Mouse (Mus musculus) limb, embryonic 11.5 days (tissue): ENCODE results near the gene Rhox2c. TPM values are rescaled to one million over a fixed set of nuclear protein-coding genes. Genes with fewer than 3 reads are reported as not detected.
"Not testable (repeated sequence)": the region's sequence is repeated elsewhere in the genome, so short reads cannot be mapped to it uniquely, and the experiment has no call there.

Experiments used
- ATAC-seq: fragments of 200-750 bp; cut with Nextera tagmentation; 2 replicates; pipeline ENCODE4 v1.8.0; 2017; ENCODE audit warnings: low read depth; ENCODE audit not compliant: insufficient number of reproducible peaks, low FRiP score, low TSS enrichment
- DNase-seq: peaks from one replicate; pipeline ENCODE4 v3.0.0-alpha.2; 2015; ENCODE audit warnings: low spot score
- H3K27ac ChIP-seq: fragments of 300-500 bp; sonication (generic); replicated peaks from 2 replicates; pipeline ENCODE4 v1.5.1; 2014; ENCODE audit warnings: low read depth, mild to moderate bottlenecking, low read length
- H3K27me3 ChIP-seq: fragments of 300-500 bp; sonication (generic); 2 replicates; pipeline ENCODE4 v1.6.1; 2014; ENCODE audit warnings: mild to moderate bottlenecking, low read length, mixed read lengths; ENCODE audit not compliant: control insufficient read depth, insufficient read depth
- H3K36me3 ChIP-seq: fragments of 300-500 bp; sonication (generic); 2 replicates; pipeline ENCODE4 v1.6.1; 2014; ENCODE audit warnings: mild to moderate bottlenecking, low read length, moderate library complexity, mixed read lengths; ENCODE audit not compliant: control insufficient read depth, insufficient read depth
- H3K4me1 ChIP-seq: fragments of 300-500 bp; sonication (generic); 2 replicates; pipeline ENCODE4 v1.6.1; 2014; ENCODE audit warnings: low read length, mixed read lengths; ENCODE audit not compliant: control insufficient read depth, insufficient read depth
- H3K4me2 ChIP-seq: fragments of 300-500 bp; sonication (generic); 2 replicates; pipeline ENCODE4 v1.6.1; 2014; ENCODE audit warnings: low read depth, mild to moderate bottlenecking, moderate library complexity; ENCODE audit not compliant: severe bottlenecking
- H3K4me3 ChIP-seq: fragments of 300-500 bp; sonication (generic); 2 replicates; pipeline ENCODE4 v1.5.1; 2014; ENCODE audit warnings: low read depth, low read length
- H3K9ac ChIP-seq: fragments of 300-500 bp; sonication (generic); 2 replicates; pipeline ENCODE4 v1.6.1; 2014; ENCODE audit warnings: mild to moderate bottlenecking, low read length
- H3K9me3 ChIP-seq: fragments of 300-500 bp; sonication (generic); 2 replicates; pipeline ENCODE4 v1.6.1; 2016; ENCODE audit warnings: low read length; ENCODE audit not compliant: control insufficient read depth
- WGBS: fragments of 180-500 bp; shearing (Covaris S2); extraction: QIAGEN DNeasy Blood & Tissue Kit; methylation state at CpG from one replicate; pipeline ENCODE4 v1.1.7; 2014; 5-methylcytosine and 5-hydroxymethylcytosine counted together
- polyA plus RNA-seq: library from polyadenylated mRNA; unstranded; fragments of >200 nt; fragmentation: Nextera tagmentation; extraction: Ambion mirVana; gene quantifications from 2 replicates; pipeline ENCODE4 v1.2.1, GENCODE M21; 2014

Rhox2c gene
- not detected in 2 replicates for polyA plus RNA-seq

DNA sequence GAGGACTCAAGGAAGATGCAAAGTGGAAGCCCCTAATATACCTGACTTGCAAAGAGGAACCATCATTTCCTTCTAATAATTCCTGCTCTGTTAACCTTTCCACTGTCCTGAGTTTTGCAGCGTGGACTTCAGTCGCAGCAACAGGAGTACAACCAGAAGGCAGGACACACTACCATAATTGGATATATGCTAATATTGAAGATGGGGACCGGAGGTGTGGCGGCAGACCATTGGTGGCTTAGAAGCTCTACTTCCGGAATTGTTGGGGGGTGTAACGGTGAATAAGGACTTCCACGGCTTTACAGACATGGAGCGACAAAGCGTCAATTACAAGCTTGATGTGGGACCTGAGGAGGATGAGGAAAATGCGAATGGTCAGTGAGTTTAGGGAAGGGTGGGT, at the start of gene Rhox2c:
Gene Rhox2c, plus strand, starts transcription at position 301 of the 400 bp plus-strand sequence.
- not testable (repeated sequence) for DNase-seq, H3K27ac ChIP-seq, ATAC-seq, H3K9me3 ChIP-seq, H3K4me1 ChIP-seq, H3K4me3 ChIP-seq, H3K4me2 ChIP-seq, H3K9ac ChIP-seq, H3K36me3 ChIP-seq, H3K27me3 ChIP-seq
- WGBS = 97% methylated on average over 7 of the region's 10 CpGs

DNA sequence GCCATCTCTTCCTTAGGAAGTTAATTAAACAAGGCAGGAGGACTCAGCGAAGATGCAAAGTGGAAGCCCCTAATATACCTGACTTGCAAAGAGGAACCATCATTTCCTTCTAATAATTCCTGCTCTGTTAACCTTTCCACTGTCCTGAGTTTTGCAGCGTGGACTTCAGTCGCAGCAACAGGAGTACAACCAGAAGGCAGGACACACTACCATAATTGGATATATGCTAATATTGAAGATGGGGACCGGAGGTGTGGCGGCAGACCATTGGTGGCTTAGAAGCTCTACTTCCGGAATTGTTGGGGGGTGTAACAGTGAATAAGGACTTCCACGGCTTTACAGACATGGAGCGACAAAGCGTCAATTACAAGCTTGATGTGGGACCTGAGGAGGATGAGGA, 41.7 kb upstream of the Rhox2c start, which contains the start of gene Rhox2b:
Gene Rhox2b, plus strand, starts transcription at position 301 of the 400 bp plus-strand sequence.
- H3K4me3 ChIP-seq, DNase-seq, H3K4me2 ChIP-seq, H3K9me3 ChIP-seq, H3K27ac ChIP-seq, H3K9ac ChIP-seq, ATAC-seq, H3K27me3 ChIP-seq, H3K36me3 ChIP-seq, H3K4me1 ChIP-seq: not testable (repeated sequence)
- WGBS = no CpG with 5 or more reads among the region's 9 CpGs

- H3K27ac ChIP-seq, DNase-seq: not testable (repeated sequence)
- 90% methylated on average over 14 of the region's 15 CpGs for whole genome bisulfite sequencing
Observed at GRCm38 (mm10) chrX:37432194-37432593, 21.3 kb upstream of the Rhox2c start, which contains the start of gene Rhox4b. TSS of gene Rhox4b (plus strand) at chrX:37432494.

GRCm38 (mm10) chrX:37458285-37458684, 4.8 kb downstream of the Rhox2c start, which contains the start of gene Rhox3c:
TSS of gene Rhox3c (plus strand) at chrX:37458585.
- not testable (repeated sequence) for H3K4me2 ChIP-seq, ATAC-seq, H3K36me3 ChIP-seq, H3K27ac ChIP-seq, DNase-seq, H3K27me3 ChIP-seq, H3K4me1 ChIP-seq, H3K4me3 ChIP-seq, H3K9me3 ChIP-seq, H3K9ac ChIP-seq
- 88% methylated on average over 3 of the region's 4 CpGs for WGBS

More at GRCm38 (mm10) chrX:37432194-37432593, 21.3 kb upstream of the Rhox2c start, which contains the start of gene Rhox4b:
- H3K9me3 ChIP-seq, ATAC-seq, H3K4me3 ChIP-seq, H3K36me3 ChIP-seq, H3K4me2 ChIP-seq, H3K9ac ChIP-seq, H3K4me1 ChIP-seq, H3K27me3 ChIP-seq: not testable (repeated sequence)

DNA sequence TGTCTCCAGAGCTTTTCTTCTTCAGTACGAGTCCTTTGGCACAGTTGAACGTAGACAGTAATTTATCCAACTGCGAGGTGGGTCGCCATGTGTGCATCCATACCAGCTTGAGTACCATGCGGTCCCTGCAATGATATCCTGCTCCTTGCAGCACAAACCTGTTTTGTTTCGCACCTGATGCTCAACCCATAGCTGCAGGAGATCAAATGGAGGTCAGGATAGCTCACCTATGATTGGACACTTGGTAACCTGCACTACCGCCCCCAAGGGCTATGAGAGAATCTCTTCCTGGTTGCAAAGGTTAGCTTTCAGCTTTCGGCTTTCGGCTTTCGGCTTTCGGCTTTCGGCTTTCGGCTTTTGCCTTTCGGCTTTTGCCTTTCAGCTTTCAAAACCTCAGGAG, 26.6 kb downstream of the Rhox2c start, which contains the start of gene Rhox4c:
Gene Rhox4c, plus strand, starts transcription at position 301 of the 400 bp plus-strand sequence.
- H3K9ac ChIP-seq, H3K27ac ChIP-seq, H3K9me3 ChIP-seq, H3K4me2 ChIP-seq, H3K4me3 ChIP-seq, H3K4me1 ChIP-seq, H3K36me3 ChIP-seq, ATAC-seq, DNase-seq, H3K27me3 ChIP-seq: not testable (repeated sequence)
- WGBS = 96% methylated on average over 14 of the region's 14 CpGs

DNA sequence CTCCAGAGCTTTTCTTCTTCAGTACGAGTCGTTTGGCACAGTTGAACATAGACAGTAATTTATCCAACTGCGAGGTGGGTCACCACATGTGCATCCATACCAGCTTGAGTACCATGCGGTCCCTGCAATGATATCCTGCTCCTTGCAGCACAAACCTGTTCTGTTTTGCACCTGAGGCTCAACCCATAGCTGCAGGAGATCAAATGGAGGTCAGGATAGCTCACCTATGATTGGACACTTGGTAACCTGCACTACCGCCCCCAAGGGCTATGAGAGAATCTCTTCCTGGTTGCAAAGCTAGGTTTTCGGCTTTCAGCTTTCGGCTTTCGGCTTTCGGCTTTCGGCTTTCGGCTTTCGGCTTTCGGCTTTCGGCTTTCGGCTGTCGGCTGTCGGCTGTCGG, 60.6 kb downstream of the Rhox2c start, which contains the start of gene Rhox4d:
Gene Rhox4d, plus strand, starts transcription at position 301 of the 400 bp plus-strand sequence.
- H3K9me3 ChIP-seq, H3K36me3 ChIP-seq, H3K9ac ChIP-seq, H3K27ac ChIP-seq, H3K4me3 ChIP-seq, H3K27me3 ChIP-seq, H3K4me1 ChIP-seq, DNase-seq, ATAC-seq, H3K4me2 ChIP-seq: not testable (repeated sequence)
- 95% methylated on average over 12 of the region's 18 CpGs for WGBS

Other genes starting within 250 kb of the Rhox2c start
- not detected in 2 replicates for gene Gm9, start 242.6 kb upstream of the Rhox2c start, polyA plus RNA-seq
- not detected in 2 replicates for gene Rhox1, start 231.4 kb upstream of the Rhox2c start, polyA plus RNA-seq
- gene Rhox2a, start 208.7 kb upstream of the Rhox2c start, polyA plus RNA-seq = 0.25 TPM in 1 of 2 replicates, not detected in the other
- gene Rhox3a, start 203.8 kb upstream of the Rhox2c start, polyA plus RNA-seq = not detected in 2 replicates
- gene Rhox4a, start 188.3 kb upstream of the Rhox2c start, polyA plus RNA-seq = not detected in 2 replicates
- gene Rhox3a2, start 73.7 kb upstream of the Rhox2c start, polyA plus RNA-seq = not detected in 2 replicates
- not detected in 2 replicates for gene Rhox4a2, start 62.8 kb upstream of the Rhox2c start, polyA plus RNA-seq
- gene Rhox2b, start 41.6 kb upstream of the Rhox2c start, polyA plus RNA-seq = not detected in 2 replicates
- not detected in 2 replicates for gene Rhox4b, start 21.2 kb upstream of the Rhox2c start, polyA plus RNA-seq
- not detected in 2 replicates for gene Rhox3c, start 4.9 kb downstream of the Rhox2c start, polyA plus RNA-seq
- not detected in 2 replicates for gene Rhox4c, start 26.7 kb downstream of the Rhox2c start, polyA plus RNA-seq
- not detected in 2 replicates for gene Rhox2d, start 39.7 kb downstream of the Rhox2c start, polyA plus RNA-seq
- not detected in 2 replicates for gene Rhox4d, start 60.7 kb downstream of the Rhox2c start, polyA plus RNA-seq
- 0.30 TPM in 1 of 2 replicates, not detected in the other for gene Rhox2e, start 76.8 kb downstream of the Rhox2c start, polyA plus RNA-seq
- gene Rhox3e, start 88.3 kb downstream of the Rhox2c start, polyA plus RNA-seq = not detected in 2 replicates
- not detected in 2 replicates for gene Rhox4e, start 103.7 kb downstream of the Rhox2c start, polyA plus RNA-seq
- not detected in 2 replicates for gene Rhox2f, start 117.7 kb downstream of the Rhox2c start, polyA plus RNA-seq
- not detected in 2 replicates for gene Rhox3f, start 127.3 kb downstream of the Rhox2c start, polyA plus RNA-seq
- not detected in 2 replicates for gene Rhox4f, start 154.0 kb downstream of the Rhox2c start, polyA plus RNA-seq
- gene Rhox3g, start 174.9 kb downstream of the Rhox2c start, polyA plus RNA-seq = not detected in 2 replicates
- gene Rhox2g, start 189.8 kb downstream of the Rhox2c start, polyA plus RNA-seq = not detected in 2 replicates
- not detected in 2 replicates for gene Rhox4g, start 197.6 kb downstream of the Rhox2c start, polyA plus RNA-seq
- not detected in 2 replicates for gene Rhox3h, start 215.1 kb downstream of the Rhox2c start, polyA plus RNA-seq
- not detected in 2 replicates for gene Rhox2h, start 219.6 kb downstream of the Rhox2c start, polyA plus RNA-seq